Mouse (Mus musculus) B cell, adult 2 months (primary cell): ENCODE measurements around the gene Dnpep.

Experiments used
- DNase-seq, 2 experiments: peaks; one replicate each; pipeline ENCODE4 v3.0.0; 2022

Dnpep gene

DNA sequence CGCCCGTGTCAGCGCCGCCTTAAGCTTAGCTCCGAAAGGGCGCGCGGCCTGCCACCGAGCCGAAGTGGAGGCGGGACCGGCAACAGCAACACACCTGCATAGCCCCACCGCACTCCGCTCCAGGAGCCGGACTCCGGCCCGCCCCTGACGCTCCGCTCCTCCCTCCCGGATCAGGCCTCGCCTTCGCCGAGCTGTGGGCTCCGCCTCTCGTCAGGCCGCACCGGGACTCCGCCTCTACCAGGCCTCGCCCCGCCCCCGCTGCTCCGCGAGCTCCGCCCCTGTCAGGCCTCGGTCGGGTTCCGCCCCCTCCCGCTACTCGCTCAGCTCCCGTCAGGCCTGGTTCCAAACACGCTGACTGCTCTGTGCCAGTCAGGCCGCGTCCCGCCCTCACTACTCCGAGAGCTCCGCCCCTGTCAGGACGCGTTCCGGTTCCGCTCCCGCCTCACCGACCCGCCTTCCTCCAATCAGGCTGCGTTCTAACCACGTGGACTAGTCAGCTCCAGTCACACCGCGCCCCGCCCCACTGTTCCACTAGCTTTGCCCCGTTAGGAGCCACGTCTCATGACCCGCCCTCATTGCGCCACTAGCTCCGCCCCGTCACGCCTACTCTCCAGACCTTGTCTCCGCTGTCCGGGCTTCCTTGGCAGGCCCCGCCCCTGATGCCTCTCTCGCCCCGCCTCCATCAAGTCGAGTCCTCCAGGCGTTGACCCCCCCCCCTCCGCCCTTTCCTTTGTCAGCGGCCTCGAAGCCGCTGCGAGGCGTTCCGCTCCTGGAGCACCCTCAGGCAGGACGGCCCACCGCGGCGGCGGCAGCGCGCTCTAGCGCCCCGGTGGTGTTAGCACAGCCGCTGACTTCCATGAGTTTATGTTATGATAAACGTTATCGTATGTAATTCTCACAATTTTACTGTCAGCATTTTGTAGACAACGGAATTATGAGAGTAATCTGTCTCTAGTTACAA, at the start of gene Dnpep:
Gene Dnpep (minus strand): TSS at position 750 of the 961 bp plus-strand sequence.
- DNase-seq = peak; percentile 100

DNA sequence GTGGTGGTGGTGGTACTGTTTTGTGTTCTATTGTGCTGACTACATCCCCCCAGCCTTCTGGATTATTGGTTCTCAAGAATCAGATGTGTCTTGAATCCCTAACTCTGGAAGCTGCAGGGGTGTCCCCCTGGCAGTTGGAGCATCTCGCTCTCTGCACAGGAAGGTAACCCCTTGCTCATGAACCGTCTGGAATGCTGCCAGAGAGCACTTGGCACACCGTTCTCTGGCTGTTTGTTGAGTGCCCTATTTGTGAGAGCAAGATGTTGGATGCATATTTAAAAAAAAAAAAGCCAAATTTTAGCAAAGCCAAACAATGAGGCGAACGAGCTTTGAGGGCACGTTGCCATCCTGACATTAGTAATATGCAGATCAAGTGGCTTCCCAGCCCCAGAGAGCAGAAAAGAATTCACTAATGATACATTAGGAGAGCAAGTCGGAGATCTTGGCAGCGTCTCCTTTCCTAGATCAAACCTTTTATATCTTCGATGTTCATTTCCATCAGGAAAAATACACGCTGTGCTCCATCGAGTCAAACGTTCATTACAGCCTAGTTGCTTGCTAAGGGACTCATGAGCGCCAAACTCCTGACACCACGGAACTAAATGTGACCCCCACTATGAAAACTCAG, 47.8 kb upstream of the Dnpep start:
- no peak for DNase-seq

DNA sequence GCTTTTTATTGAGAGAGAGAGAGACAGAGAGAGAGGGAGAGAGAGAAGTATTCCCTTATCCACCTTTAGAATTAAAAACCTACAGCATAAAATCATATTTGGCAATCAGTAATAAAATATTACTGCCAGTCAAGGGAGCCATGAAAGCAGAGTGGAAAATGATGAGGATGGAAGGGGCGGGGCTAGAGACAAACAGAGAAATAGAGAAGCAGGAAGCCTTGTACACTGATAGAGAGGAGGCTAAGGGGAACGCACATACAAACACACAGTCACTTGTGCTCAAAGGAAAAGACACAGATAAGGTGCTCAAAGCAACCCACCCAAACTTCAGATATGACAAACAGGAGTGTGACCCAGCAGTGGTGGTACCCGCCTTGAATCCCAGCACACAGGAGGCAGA, 46.1 kb upstream of the Dnpep start:
- no peak for DNase-seq

DNA sequence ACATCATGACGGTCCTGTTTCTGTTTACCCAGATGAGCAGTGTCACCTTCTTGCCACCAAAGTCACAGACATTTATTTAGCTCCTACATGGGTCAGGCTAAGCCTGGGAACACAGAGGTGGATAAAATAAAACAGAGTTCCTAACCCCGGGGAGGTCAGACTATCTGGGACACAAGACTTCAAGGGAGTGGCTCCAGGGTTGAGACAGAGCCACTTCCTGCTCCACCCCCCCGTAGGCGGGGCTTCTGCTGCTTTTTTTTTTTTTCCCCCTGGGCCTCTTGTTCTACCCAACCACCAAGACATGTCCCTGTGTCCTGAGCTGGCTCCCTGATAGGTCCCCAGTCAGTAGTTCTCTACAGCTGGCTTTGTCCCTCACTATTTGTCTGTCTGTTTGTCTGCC, 44.0 kb upstream of the Dnpep start:
- no peak for DNase-seq

DNA sequence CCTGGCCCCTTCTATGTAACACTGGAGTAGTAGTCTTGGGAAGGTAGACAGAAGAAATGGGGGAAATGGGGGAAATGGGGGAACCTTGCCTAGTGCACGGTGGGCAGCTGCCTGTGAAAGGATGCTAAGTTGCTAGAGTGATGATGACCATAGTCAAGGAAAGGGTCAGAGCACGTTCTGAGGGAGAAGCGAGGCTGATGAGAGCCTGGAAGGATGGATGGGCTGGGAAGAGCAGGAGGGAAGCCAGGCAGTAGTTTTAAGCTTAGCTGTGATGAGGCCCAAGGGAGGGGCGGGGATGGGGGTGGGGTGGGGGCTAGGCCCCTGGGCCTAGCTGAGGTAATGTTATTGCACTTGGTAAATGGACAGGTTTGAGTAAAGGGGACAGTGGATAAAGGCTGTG, 43.3 kb upstream of the Dnpep start:
- no peak for DNase-seq

DNA sequence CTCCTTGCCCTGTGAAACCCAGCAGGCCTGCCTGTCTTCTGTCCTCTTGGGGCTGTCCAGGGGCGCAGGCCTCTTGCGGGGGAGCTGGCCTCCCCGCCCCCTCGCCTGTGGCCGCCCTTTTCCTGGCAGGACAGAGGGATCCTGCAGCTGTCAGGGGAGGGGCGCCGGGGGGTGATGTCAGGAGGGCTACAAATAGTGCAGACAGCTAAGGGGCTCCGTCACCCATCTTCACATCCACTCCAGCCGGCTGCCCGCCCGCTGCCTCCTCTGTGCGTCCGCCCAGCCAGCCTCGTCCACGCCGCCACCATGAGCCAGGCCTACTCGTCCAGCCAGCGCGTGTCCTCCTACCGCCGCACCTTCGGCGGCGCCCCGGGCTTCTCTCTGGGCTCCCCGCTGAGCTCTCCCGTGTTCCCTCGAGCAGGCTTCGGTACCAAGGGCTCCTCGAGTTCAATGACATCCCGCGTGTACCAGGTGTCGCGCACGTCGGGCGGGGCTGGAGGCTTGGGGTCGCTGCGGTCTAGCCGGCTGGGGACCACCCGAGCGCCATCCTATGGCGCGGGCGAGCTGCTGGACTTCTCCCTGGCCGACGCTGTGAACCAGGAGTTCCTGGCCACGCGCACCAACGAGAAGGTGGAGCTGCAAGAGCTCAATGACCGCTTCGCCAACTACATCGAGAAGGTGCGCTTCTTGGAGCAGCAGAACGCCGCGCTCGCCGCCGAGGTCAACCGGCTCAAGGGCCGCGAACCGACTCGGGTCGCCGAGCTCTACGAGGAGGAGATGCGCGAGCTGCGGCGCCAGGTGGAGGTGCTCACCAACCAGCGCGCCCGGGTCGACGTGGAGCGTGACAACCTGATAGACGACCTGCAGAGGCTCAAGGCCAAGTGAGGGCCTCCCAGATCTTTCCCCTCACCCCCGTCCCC, 42.6 kb upstream of the Dnpep start, which contains the start of gene Des:
Gene Des (plus strand): TSS at position 218 of the 920 bp plus-strand sequence.
- DNase-seq = no peak

DNA sequence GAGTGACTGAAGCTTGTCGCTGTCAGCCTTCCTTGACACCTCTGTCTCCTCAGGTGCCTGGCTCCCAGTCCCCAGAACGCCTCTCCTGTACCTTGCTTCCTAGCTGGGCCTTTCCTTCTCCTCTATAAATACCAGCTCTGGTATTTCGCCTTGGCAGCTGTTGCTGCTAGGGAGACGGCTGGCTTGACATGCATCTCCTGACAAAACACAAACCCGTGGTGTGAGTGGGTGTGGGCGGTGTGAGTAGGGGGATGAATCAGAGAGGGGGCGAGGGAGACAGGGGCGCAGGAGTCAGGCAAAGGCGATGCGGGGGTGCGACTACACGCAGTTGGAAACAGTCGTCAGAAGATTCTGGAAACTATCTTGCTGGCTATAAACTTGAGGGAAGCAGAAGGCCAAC, 41.6 kb upstream of the Dnpep start:
- no peak for DNase-seq

DNA sequence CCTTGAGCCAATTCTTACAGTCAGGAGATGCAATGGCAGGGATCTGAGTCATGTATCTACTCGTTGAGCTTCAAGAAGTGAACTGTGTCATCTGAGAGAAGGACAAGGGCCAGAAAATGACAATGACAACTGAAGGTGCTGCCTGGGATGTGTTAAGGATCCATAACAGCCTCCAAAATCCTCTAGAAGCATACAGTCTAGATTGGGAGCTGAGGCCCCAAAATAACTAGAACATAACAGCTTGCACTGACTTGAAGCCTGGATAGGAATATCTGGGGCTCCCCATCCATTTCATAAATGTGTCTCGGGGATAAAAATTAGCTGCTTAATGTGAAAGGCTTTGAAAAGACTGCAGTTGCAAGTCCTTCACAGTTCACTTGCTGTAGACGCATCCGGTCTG, 40.2 kb upstream of the Dnpep start:
- no peak for DNase-seq

DNA sequence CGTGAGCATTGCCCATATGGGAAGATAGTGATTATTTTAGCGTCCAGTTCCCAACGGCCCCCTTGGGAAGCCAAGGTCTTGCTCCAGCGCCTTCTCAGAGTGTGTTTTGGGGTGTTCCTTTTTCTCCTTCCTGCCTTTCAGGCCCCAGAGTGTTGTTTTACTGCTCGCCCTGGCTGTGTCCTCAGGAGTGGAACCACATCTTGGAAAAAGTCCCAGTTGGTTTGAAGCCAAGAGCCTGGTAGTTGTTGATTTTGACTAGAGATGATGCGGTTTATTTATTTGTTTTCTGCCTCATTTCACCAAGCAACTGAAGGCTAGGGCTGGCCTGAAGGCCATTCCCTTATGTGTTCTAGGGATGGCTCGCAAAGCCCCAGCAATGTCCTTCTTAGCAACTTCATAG, 39.5 kb upstream of the Dnpep start:
- no peak for DNase-seq

DNA sequence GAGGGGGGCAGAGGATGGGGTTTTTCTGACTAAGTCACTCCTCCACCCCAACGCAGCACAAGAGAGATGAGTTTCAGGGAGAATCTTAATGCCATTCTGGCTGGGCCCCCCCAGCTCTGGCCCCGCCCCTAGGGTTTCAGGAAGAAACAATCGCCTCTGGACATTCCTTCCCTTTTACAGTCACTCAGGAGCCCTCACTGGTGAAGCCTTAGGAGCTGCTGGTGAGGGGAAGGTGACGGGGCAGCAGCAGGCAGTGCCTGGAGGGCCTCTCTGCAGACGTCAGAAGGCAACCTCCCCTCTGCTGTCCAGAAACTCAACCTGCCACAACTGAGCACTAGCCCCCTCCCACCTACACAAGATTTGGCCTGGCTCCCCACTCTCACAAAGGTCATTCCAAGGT, 31.5 kb upstream of the Dnpep start:
- DNase-seq = no peak

DNA sequence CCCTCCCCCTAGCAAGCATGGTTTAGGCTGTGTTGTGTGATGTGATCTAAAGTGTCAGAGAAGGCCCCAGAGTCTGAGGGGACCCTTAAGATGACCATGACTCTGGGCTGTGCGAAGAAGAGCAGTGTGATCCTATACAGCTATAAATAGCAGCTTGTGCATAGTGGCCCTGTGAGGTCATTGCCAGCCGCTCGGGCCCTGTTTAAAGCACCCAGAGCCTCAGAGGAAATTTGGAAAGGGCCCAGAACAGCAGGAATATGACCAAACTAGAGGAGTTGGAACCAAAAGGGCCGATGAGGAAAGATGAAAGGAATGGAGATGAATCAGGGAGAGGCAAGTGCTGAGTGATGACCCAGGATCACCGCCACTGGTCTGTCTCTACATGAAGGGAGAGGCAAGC, 29.5 kb upstream of the Dnpep start:
- DNase-seq = no peak

DNA sequence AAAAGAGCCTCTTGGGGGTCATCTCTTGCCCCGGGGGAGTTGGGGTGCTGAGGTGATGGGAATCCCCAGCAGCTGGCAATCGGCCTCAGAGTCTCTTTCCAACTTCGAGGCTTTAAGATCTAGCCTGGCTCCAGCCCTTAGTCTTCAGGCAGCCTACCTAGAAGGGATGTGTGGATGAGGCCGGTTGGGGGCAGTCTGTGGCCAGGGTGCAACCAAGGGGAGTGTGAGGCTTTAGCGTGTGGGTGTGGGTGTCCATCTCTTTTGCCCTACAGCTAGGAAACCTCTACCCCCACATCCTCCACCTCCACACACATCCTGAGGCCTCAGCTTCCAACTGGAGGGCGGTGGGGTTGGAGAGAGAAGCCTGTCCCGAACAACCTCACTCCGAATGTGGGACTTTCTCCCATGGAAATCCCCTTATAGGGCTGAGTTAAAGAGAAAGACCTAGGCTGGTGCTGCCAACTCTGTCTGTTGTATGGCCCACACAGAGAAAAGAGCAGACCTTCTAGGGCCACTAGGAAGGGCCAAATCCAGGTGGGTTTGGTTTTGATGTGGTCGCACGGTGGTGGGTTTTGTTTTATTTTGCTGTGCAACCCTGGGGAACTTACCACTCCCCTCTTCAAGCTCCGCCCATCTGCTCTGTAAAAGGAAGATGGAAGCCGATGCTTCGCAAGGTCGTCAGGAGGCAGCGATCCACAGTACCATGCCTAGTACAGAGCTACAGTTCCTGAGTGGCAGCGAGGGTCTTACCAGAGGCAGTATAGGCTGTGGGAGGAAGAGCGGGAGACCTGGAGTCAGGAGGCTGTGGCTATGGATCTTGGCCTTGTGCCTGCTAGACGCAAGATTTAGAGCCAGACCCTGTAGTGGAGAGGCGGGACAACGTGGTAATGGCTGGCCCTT, 27.5 kb upstream of the Dnpep start:
- no peak for DNase-seq

DNA sequence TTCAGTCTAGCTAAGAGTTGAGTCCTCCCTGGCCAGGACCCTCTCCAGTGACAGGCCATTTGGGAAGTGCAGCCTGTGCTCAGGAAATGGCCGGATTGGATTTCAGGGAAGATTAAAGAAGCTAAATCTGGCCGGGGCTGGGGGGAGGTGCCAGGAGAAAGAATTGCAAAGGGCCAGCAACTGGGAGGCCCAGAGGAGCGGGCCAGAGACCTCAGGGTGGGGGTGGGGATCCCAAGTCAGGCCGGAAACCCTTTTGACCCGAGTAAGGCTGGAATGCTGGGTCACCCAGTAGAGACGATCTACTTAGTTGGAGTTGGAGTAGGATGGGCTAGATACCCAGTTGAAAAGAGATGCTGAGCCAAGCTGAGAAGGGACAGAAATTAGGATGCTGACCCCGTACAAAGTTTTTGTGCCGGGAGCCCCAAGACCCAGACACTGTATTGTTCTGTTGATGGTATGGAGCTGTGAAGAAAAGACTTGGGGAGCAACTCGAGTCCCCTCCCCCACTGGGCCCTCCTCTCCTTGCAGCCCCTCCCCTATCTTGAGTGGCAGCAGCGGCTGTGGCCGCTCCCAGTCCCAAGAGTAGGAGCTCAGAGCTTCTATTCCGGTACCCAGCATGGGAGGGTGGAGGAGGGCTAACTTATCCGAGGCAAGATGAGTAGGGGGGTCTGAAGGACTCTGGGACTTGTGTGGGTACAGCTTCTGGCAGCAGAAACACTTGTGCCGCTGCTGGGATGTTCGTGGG, 26.7 kb upstream of the Dnpep start:
- DNase-seq = no peak

DNA sequence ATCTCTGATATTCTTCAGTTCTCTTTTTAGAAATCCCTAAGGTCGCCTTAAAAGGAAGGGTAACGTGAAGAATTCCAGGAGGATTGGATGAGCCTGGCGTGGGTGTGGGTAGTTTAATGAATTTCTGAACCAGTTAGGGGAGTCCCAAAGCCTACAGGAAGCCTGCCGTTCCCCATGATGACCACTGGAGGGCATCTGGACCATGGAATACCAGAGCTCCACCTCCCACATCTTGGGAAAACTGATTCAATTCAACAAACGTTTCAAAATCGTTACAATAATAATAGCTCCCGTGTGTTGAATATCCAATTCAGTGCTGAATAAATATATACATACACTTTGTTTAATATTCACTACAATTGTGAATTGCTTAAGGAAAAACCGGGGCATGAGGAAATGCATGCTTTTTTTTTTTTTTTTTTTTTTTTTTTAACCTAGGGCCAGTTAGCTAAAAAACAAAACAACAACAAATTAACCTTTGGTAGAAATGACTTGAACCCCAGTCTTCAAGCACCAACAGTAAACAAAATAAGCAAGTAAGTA, 25.2 kb upstream of the Dnpep start:
- peak; percentile 31 to 40 for DNase-seq

DNA sequence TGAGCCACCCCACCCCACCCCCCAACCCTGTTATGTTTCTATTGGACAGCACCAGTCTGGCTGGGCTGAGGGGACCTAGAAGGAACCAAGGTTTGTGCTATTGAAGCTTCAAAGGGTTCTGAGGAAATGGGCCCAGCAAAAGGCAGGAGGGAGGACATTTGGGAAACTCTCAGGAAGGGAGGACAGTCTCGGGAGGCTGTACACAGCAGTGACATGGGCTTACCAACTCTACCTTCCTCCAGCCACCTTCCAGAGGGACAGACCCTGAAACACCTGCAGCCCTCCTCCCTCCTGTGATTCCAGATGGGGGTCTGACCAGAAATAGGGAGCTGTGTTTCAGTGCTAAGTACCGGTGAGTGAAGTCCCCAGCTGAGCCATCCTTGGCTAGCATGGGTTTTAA, 22.7 kb upstream of the Dnpep start:
- DNase-seq = no peak

DNA sequence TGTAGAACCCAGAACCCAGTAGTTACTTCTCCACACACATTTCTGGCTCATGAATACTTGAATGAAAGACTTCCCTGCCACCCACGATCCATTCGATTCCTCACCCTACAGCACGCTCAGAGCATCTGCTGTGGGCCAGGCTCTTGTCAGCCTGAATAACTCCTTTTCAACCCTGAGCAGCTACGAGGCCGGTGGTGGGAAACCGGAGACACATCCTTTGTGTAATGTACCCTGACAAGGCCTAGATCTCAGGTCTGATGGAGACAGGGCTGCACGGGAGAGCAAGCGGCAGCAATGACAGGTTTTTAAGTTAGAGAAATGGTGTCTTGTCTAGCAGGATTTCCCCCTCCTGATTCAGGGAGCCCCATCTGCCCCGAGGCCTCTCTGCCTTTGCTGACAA, 21.5 kb upstream of the Dnpep start:
- DNase-seq = no peak

DNA sequence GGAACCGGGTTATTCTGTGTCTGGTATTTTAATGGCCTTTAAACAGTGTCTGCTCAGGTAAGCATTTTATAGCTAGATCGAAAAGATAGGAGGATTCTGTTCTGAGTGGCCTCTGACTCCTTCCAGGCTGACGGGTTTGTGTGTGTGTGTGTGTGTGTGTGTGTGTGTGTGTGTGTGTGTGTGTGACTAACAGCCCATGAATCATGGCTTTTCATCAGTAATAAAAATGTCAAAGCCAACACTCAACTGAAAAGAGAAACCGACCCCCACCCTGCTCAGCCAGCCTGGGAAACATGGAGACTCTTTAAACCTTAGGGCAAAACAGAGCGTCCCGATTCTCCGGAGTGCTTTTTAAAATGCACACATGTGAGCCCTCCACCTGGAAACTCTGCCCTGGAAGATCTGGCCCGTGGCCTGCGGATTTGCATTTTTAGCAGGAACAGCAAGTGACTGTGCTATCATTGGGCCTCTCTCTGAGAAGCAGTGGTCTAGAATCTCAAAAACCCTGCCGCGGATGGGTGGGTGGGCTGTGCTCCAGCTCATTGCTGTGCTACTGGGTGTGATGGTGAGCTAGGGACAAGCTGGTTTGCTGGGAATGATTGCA, 20.4 kb upstream of the Dnpep start:
- no peak for DNase-seq

DNA sequence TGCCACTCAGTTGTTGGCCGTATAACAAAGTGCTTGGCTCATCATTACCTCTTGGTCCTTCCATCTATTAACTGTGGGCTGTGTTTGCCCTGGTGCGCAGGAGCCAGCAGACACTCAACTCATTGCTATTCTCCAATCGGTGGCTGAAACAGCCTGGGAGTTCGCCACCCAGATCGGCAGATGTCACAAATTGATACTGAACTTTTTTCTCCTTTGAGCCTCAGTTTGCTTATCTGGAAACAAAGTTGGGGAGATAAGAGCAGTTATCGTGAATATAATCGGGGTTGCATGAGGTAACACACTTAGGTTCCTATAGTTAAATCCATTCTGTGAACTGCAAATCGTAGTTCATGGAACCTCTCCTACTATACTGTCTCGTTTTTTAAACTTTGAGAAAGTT, 19.3 kb upstream of the Dnpep start:
- DNase-seq = no peak

DNA sequence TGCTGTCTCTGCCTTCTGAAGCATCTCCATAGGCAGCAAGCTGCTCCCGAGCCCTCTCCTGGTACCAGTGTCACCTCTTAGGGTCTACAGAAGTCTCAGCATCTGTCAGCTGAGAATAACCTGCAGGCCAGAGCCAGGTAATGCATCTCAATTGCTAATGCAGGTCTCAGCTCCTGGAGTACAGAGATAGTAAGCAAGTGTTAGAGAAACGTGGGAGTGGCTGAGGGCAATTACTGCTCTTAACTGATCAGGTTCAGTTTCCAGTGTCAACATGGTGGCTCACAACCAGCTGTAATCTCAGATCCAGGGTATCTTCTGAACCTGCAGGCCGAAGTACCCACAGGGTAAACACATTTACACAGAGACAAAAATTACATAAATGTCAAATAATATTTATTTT, 18.7 kb upstream of the Dnpep start:
- DNase-seq = no peak

DNA sequence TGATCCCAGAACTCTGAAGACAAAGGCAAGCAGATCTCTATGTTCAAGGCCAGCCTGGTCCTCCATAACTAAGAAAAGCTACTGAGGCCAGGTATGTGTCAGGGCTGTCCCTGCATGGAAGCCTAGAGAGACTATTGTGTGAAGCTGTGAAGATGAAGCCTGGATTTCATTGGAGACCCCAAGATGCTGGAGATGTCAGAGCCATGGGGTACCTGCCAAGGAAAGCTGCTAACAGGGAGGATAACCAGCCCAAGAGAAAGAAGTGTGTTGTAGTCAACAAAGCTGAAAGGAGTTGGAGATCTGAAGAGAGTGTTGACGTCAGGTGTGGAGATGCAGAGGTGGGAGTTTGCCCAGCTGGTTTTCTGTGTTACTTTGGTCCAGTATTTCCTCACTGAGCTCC, 13.5 kb upstream of the Dnpep start:
- no peak for DNase-seq

DNA sequence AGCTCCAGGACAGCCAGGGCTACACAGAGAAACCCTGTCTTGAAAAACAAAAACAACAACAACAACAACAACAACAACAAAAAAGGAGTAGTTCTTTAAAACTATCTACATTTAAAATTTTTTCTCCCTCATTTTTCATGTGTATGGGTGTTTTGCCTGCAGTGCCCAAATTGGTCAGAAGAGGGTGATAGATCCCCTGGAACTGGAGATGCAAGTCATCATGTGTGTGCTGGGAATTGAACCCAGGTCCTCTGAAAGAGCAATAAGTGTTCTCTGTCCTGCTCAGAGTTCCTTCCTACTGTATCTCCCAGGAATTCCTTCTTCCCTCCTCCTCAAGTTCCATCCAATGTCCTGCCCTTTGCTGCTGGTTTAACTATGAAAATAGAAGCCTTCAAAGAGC, 9.7 kb upstream of the Dnpep start:
- DNase-seq = no peak
